Mouse (Mus musculus): Measurements from ENCODE around the gene Cpxm2. TPM values are rescaled to one million over a fixed set of nuclear protein-coding genes. Genes with fewer than 3 reads are reported as not detected.

The Cpxm2 gene
- polyA plus RNA-seq, 2 experiments: 0.04 TPM; not detected in 1

DNA sequence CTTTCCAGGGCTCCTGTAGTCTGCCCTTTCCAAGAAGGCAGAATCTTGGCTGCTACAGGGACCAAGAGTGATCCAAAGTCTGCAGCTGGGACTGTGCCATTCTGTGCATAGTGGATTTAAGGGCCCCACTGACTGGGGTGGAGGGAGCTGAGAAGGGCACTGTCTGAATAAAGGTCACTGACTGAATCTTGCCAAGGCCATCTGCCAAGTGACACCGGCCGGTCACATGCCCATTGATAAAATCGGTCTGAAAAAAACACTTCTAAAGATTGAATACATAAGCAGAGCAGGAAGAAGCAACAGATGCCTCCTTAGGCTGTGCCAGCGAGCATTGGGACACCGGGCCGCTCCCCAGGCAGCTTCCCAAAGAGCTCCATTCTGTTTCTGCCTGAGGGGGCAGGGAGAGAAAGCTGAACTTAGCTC lies 803 bp downstream of the Cpxm2 start:
- no peak for DNase-seq (ENCODE audit: low read depth in 3 of 3, low spot score in 3 of 3)
- peaks cover 10% of the 10 kb centered on the region; the same call in 1 of the 2 replicates for H3K27me3 ChIP-seq (ENCODE audit: control insufficient read depth, insufficient read depth, low read length)
- WGBS (ENCODE audit: insufficient replicate concordance): 41% methylated on average over 6 of the region's 6 CpGs
- H3K4me1 ChIP-seq (replicated peaks; ENCODE audit: control insufficient read depth in 2 of 2, insufficient read depth in 2 of 2, low read length in 1 of 2): no peaks in the 10 kb centered on the region
- H3K27ac ChIP-seq: no peak overlapping the region
- no peaks in the 10 kb centered on the region for H3K36me3 ChIP-seq (replicated peaks; ENCODE audit: control insufficient read depth, insufficient read depth, low read depth)
- H3K4me3 ChIP-seq (ENCODE audit: insufficient read depth in 1 of 2, low read depth in 2 of 2, low read length in 2 of 2): no peak overlapping the region
- ATAC-seq (ENCODE audit: insufficient read depth): no peak
- no peak for TF ChIP-seq EP300 (IDR thresholded peaks at IDR 0.05; ENCODE audit: low read depth)
- no peak for TF ChIP-seq CTCF (IDR thresholded peaks at IDR 0.05; ENCODE audit: low read depth)
- no peaks in the 10 kb centered on the region for H3K9me3 ChIP-seq (ENCODE audit: control insufficient read depth, low read length)
- no peak overlapping the region for H3K9ac ChIP-seq (replicated peaks)
- no peak overlapping the region for H3K4me2 ChIP-seq (ENCODE audit: low read depth)

- Histone ChIP-seq H3K9me3 (ENCODE audit: control insufficient read depth, low read length) (no peaks in the 10 kb centered on the region), H3K4me2 (ENCODE audit: low read depth) (no peak overlapping the region), H3K36me3 (replicated peaks; ENCODE audit: control insufficient read depth, insufficient read depth, low read depth) (no peaks in the 10 kb centered on the region), H3K27me3 (ENCODE audit: control insufficient read depth, insufficient read depth, low read length) (no peaks in the 10 kb centered on the region), H3K4me3 (ENCODE audit: insufficient read depth in 1 of 2, low read depth in 2 of 2, low read length in 2 of 2) (no peak overlapping the region), H3K4me1 (replicated peaks; ENCODE audit: control insufficient read depth in 2 of 2, insufficient read depth in 2 of 2, low read length in 1 of 2) (no peaks in the 10 kb centered on the region), H3K9ac (replicated peaks) (no peak overlapping the region), H3K27ac (no peak overlapping the region)
- DNase-seq (ENCODE audit: low read depth in 3 of 3, low spot score in 3 of 3) (no peak), ATAC-seq (ENCODE audit: insufficient read depth) (no peak)
- 65% methylated on average over 15 of the region's 15 CpGs for WGBS (ENCODE audit: insufficient replicate concordance)
- TF ChIP-seq EP300 (IDR thresholded peaks at IDR 0.05; ENCODE audit: low read depth): no peak
- no peak for TF ChIP-seq CTCF (IDR thresholded peaks at IDR 0.05; ENCODE audit: low read depth)
These were observed 9.2 kb downstream of the Cpxm2 start for GRCm38 (mm10) chr7:132145227-132145800.

DNA sequence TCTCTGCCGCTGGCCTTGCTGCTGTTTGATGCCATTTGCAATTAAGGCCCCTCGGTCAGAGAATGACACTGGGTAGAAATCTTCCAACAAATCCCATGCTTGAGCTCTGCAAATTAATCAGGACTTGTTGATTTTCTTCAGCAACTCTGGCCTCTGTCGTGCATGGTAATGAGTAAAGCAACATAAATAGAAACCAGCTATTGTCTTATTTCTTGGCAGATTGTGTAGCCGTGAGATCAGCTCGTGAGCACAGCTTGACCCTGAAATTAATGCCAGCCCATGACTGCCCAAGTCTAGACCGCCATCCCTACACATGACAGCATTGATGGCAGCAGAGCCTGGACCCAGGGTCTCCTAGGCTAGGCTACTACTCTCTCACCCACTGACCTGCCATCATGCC lies 25.9 kb downstream of the Cpxm2 start:
- no peaks in the 10 kb centered on the region for H3K4me1 ChIP-seq (replicated peaks; ENCODE audit: control insufficient read depth in 2 of 2, insufficient read depth in 2 of 2, low read length in 1 of 2)
- ATAC-seq (ENCODE audit: insufficient read depth) (no peak), DNase-seq (ENCODE audit: low read depth in 3 of 3, low spot score in 3 of 3) (no peak)
- no peak overlapping the region for H3K9ac ChIP-seq (replicated peaks)
- no peaks in the 10 kb centered on the region for H3K36me3 ChIP-seq (replicated peaks; ENCODE audit: control insufficient read depth, insufficient read depth, low read depth)
- H3K9me3 ChIP-seq (ENCODE audit: control insufficient read depth, low read length): no peaks in the 10 kb centered on the region
- H3K27me3 ChIP-seq (ENCODE audit: control insufficient read depth, insufficient read depth, low read length): no peaks in the 10 kb centered on the region
- 60% methylated on average over 6 of the region's 6 CpGs for WGBS (ENCODE audit: insufficient replicate concordance)
- TF ChIP-seq EP300 (IDR thresholded peaks at IDR 0.05; ENCODE audit: low read depth) (no peak), CTCF (IDR thresholded peaks at IDR 0.05; ENCODE audit: low read depth) (no peak)
- H3K4me3 ChIP-seq (ENCODE audit: insufficient read depth in 1 of 2, low read depth in 2 of 2, low read length in 2 of 2): no peak overlapping the region
- no peak overlapping the region for H3K4me2 ChIP-seq (ENCODE audit: low read depth)
- H3K27ac ChIP-seq: no peak overlapping the region

GRCm38 (mm10) chr7:132124948-132125347 lies 29.6 kb downstream of the Cpxm2 start:
- Histone ChIP-seq H3K4me3 (ENCODE audit: insufficient read depth in 1 of 2, low read depth in 2 of 2, low read length in 2 of 2) (no peak overlapping the region), H3K9me3 (ENCODE audit: control insufficient read depth, low read length) (no peaks in the 10 kb centered on the region), H3K4me2 (ENCODE audit: low read depth) (no peak overlapping the region), H3K27ac (no peak overlapping the region), H3K4me1 (replicated peaks; ENCODE audit: control insufficient read depth in 2 of 2, insufficient read depth in 2 of 2, low read length in 1 of 2) (no peaks in the 10 kb centered on the region), H3K36me3 (replicated peaks; ENCODE audit: control insufficient read depth, insufficient read depth, low read depth) (no peaks in the 10 kb centered on the region), H3K9ac (replicated peaks) (no peak overlapping the region), H3K27me3 (ENCODE audit: control insufficient read depth, insufficient read depth, low read length) (no peaks in the 10 kb centered on the region)
- TF ChIP-seq EP300 (IDR thresholded peaks at IDR 0.05; ENCODE audit: low read depth) (no peak), CTCF (IDR thresholded peaks at IDR 0.05; ENCODE audit: low read depth) (no peak)
- ATAC-seq (ENCODE audit: insufficient read depth): no peak
- 56% methylated on average over 7 of the region's 7 CpGs for WGBS (ENCODE audit: insufficient replicate concordance)
- no peak for DNase-seq (ENCODE audit: low read depth in 3 of 3, low spot score in 3 of 3)

DNA sequence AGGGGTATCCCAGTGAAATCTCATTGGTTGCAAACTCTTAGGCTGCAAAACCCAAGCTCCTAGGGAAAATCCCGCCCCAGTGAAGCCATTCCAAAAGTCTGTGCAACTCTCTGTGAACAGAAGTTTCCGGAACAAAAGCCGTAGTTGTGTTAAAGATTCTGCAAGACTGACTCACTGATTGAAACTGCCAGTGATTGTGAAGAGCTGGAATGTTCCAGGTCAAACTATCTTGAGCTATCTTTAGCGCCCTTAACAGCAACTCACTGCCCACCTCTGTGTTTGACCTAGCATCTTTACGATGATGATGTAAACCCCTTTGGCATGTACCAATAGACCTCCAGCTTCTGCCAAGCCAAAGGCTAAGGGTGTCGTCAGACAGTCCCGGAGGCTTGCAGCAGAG lies 31.3 kb downstream of the Cpxm2 start:
- ATAC-seq (ENCODE audit: insufficient read depth) (no peak), DNase-seq (ENCODE audit: low read depth in 3 of 3, low spot score in 3 of 3) (no peak)
- H3K27me3 ChIP-seq (ENCODE audit: control insufficient read depth, insufficient read depth, low read length): no peaks in the 10 kb centered on the region
- H3K36me3 ChIP-seq (replicated peaks; ENCODE audit: control insufficient read depth, insufficient read depth, low read depth): no peaks in the 10 kb centered on the region
- no peak for TF ChIP-seq CTCF (IDR thresholded peaks at IDR 0.05; ENCODE audit: low read depth)
- TF ChIP-seq EP300 (IDR thresholded peaks at IDR 0.05; ENCODE audit: low read depth): no peak
- no peak overlapping the region for H3K9ac ChIP-seq (replicated peaks)
- no peak overlapping the region for H3K27ac ChIP-seq
- no peaks in the 10 kb centered on the region for H3K4me1 ChIP-seq (replicated peaks; ENCODE audit: control insufficient read depth in 2 of 2, insufficient read depth in 2 of 2, low read length in 1 of 2)
- no peak overlapping the region for H3K4me3 ChIP-seq (ENCODE audit: insufficient read depth in 1 of 2, low read depth in 2 of 2, low read length in 2 of 2)
- no peak overlapping the region for H3K4me2 ChIP-seq (ENCODE audit: low read depth)
- H3K9me3 ChIP-seq (ENCODE audit: control insufficient read depth, low read length): no peaks in the 10 kb centered on the region
- WGBS (ENCODE audit: insufficient replicate concordance): 64% methylated on average over 7 of the region's 7 CpGs
